Mouse (Mus musculus) frontal cortex, adult (tissue): ENCODE data around the gene Sfrp5.

Experiments used
- ATAC-seq: cut with Nextera tagmentation; 2 replicates; pipeline ENCODE4 v1.9.2; 2017; ENCODE audit warnings: mild to moderate bottlenecking, moderate library complexity, mixed read lengths; ENCODE audit not compliant: low TSS enrichment

Sfrp5 gene

DNA sequence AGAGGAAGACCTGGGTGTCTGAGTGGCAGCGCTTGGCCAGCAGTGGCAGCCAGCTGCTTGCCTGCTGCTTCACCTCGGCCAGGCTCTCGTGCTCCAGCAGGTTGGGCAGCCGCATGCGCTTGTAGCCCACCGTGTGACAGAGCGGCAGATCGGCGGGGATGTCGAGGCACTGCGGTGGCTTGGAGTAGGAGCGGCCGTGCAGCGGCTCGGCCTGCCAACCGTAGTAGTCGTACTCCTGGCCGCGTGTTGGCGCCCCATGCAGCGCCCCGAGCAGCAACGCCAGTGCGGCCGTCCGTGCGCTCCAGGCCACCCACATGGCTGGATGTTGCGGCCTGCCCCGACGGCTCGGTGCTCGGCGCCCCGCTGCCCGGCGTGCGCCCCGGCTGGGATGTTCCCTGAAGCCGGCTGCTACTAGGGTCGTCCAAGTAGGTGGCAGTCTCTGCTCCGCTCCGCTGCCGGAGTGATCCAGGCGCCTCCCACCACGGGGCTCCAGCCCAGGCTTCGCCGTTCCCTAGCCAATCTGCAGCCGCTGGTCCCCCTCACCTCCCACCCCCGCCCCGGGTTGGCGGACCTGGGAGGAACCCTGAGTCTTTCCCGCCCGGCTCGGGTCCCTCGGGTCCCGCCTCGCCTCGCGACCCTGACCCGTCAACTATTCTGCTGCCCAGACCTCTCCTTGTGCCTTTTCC, at the start of gene Sfrp5:
Sfrp5 (minus strand) TSS at position 557 of the 686 bp plus-strand sequence.
- ATAC-seq, result no peak

DNA sequence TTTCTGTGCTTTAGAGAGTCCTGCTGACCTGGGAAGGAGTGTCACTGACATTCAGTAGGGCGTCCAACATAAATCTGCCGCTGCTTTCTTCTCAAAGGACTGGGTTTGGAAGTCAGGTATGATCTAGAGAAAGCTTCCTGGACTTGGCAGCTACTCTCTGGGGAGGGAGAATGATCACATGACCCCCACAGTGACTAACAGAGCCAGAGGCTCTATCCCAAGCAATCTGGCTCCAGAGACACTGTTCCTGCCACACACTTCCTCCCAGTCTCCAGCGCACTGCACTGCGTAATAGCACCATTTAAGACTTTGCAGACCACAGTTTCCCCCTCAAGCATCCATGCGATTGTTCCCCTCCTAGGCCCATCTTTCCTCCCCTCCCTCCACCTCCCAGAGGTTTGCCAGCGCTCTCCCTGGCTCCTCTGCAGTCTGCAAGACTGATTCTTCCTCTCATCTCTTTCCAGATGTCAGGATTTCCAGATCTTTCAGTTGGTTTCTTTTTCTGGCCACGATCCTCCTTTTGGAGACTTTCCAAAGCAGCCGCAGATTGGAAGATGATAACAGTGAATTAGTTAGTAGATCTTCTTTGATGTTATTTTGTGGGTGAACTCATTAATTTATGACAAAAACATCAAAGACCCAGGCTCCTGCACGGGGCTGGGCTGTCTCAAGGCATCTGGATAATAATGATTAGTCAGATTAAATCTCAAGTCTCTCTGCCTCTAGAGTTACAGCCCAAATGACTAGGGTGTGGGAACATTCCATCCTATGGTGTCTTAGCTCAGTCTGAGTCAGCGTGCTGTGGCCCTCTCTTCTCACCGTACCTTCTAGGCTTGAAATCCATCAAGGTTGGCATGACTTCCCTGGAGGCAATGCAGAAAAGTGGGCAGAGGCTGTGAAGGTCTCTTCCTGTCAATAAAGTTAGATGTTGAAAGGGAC, 48.2 kb upstream of the Sfrp5 start:
- peak; percentile 51; the same call in 1 of the 2 replicates for ATAC-seq

DNA sequence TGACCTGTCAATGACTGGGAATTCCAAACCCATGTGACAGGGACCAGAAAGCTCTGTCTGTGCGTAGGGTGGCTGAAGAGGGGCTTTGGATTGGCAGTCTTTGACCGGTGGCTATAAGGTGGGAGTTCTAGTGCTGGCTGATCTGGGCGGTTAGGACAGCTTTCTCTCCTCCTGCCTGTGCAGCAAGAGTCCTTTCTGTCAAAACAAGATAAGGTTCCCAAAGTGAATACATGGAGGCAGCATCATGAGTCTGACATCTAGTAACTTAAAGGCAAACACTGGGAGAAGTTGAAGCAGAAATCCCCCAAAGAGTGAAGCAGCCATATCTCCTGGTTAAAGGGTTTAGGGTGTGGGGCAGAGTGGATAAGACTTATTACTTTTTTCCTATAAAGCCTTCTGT, 45.5 kb upstream of the Sfrp5 start, which contains the start of gene Golga7b:
Golga7b (plus strand) TSS at position 56 of the 400 bp plus-strand sequence.
- no peak for ATAC-seq

- 0 out of 2 replicates have a peak, but pooled peaks have one; percentile 8 for ATAC-seq
Measured at GRCm38 (mm10) chr19:42246626-42247025, 44.6 kb upstream of the Sfrp5 start.

- ATAC-seq, result no peak
Measured at GRCm38 (mm10) chr19:42243401-42243800, 41.3 kb upstream of the Sfrp5 start.

- no peak for ATAC-seq
Measured at GRCm38 (mm10) chr19:42240881-42241280, 38.8 kb upstream of the Sfrp5 start.

- peak; percentile 56 for ATAC-seq
Measured at GRCm38 (mm10) chr19:42238341-42238715, 36.3 kb upstream of the Sfrp5 start.

- ATAC-seq, result peak; percentile 87
Measured at GRCm38 (mm10) chr19:42237602-42238340, 35.7 kb upstream of the Sfrp5 start.

- no peak for ATAC-seq
Measured at GRCm38 (mm10) chr19:42230986-42231385, 28.9 kb upstream of the Sfrp5 start.

DNA sequence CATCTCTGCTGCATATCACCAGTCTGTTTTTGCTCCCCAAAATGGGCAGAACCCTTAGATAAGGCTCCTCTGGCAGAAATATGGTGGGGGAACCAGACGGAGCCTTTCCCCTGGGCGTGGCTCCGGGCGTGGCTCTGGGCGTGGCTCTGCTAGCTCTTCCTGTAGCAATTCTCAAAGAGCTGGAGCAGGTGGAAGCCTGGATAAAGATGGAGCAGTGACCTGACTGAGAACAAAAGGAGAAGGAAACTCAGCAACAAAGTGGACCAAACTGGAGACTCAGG, 28.2 kb upstream of the Sfrp5 start:
- ATAC-seq, result no peak

DNA sequence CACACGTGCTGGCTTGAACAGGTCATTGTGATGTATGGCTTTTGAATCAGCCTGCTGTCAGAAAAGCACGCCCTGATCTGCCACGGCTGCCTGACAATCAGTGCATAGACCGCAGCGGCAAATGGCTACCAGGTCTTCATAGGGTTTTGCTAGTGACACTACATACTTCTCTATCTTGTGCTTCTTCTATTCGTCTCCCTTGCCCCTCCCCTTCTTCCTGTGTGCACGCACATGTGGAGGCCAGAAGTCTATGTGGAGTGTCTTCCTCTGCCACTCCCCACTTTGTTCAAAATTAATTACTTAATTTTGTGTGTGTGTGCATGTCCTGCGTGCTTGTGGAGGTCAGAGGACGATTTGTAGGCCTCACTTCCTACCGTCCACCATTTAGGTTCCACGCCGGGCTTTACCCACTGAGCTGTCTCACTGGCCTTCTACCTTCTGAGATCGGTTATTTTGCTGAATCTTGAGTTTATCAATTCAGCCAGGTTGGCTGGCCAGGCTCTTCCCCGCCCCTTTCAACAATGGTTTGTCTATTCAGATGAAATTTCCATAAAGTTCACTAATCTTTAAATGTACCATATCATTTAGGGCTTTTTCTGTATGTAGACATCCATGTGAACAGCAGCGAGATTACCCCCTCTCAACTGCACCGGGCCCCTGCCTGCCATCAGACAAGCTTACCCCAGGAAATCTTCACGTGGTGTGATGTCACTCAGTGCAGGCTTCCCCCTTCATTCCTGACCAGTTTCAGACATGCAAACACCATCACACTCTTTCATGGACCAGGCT, 27.6 kb upstream of the Sfrp5 start:
- no peak for ATAC-seq

- ATAC-seq, result peak; percentile 90
Measured at GRCm38 (mm10) chr19:42226451-42226850, 24.4 kb upstream of the Sfrp5 start.

DNA sequence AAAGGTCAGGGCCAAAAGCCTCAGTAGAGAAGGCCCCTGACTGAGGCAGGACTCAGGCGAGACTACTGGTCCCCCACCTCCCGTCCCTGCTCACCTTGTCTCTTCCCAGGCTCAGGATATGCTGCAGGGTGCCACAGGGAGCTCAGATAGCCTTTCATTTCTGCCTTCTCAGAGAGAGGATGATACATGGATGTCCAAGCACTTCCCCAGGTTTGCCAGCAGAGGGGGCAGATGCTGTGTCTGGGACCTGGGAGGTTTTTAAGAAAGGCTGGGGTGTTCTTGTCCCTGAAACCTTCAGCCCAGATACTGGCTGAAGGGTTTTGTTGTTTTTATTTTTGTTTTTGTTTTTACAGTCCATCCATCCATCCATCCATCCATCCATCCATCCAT, 15.3 kb upstream of the Sfrp5 start:
- peak; percentile 96 for ATAC-seq

DNA sequence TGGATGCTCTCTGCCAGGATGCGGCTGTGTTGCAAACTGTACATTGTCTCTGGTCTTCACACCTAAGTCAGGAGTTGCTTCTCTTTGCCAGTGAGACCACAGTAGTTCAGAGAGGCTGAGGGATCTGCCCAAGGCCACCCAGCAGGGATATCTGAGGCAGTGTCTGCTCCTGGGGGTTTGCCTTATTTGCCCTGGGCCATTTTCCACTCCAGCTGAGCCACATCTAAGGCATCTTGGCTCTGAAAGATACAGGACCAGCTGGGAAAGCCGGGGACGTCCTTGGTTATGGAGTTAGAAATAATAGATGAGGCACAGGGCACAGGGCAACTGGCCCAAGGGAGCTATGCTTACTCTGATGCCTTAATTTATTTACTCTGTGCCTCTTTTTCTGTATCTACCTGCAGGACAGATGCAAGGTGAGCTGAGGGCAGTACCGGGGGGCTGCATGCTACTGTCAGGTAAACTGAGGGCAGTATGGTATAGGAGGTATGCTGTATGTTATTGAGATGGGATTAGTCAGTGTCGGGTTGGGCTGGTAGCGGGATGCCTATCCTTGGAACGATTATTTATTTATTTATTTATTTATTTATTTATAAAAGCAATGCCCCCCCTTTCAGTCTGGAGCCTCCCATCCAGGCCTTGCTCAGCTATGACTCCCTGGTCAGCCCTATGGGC, 14.8 kb upstream of the Sfrp5 start:
- no peak for ATAC-seq

DNA sequence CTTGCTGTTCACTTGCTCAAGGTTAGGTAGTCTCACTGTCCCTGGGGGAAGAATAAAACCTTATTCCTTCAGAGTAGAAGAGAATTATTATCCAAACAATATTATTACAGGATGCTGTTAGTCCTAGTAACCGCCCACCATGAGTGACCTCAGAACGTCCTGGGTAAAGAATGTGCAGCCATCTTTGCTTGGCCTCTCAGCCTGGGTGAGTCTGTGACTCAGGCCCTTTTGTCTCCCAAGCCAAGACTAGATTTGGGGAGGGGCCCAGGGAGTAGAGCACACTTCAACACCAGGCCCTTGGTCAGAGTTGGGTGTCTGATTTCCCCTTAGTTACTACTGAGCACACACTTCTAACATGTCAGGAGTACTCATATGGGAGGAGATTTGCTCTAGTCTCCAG, 12.5 kb upstream of the Sfrp5 start:
- ATAC-seq, result no peak

- no peak for ATAC-seq
Measured at GRCm38 (mm10) chr19:42211936-42212335, 9.9 kb upstream of the Sfrp5 start.

DNA sequence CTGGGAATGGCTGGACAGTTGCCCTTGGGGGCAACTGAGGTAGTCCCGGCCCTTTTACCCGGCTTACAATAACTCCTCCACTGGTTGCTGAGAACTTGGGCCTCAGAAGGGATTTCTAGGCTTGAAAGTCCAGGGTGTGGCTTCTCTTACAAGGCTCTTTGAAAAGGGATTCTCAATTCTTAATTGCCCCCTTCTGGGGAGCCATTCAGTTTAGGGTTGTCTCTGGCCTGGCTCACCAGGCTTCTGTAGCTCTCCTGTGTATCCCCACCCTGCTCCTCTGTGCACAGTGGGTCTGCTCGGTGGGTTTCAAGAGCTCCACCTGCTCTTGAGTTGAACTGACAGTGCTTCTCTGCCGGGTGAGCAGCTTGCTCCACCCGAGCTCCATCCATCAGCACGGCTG, 7.9 kb upstream of the Sfrp5 start:
- ATAC-seq, result no peak

GRCm38 (mm10) chr19:42209485-42209884, 7.4 kb upstream of the Sfrp5 start:
- no peak for ATAC-seq

- ATAC-seq, result no peak
Measured at GRCm38 (mm10) chr19:42205201-42205600, 3.1 kb upstream of the Sfrp5 start.

- ATAC-seq, result no peak
Measured at GRCm38 (mm10) chr19:42204306-42204705, 2.3 kb upstream of the Sfrp5 start.

DNA sequence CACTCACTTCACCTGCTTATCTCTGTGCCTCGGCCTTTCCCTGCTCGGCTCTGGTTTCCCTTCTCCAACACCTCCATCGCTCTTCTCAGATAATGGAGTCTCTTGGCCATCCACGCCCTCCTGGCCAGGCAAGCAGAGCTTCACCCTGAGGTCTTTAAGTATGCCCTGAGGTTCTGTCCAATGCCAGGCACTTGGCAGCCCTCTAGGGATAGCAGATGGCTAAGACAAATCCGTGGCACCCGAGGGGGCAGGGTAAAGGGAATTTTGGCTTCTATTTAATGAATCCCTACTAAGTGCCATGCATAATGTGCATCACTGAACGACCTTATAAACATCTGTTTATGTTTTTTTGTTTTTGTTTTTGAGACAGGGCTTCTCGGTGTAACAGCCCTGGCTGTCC, 415 bp upstream of the Sfrp5 start:
- no peak for ATAC-seq
